In genomic region chr5:139977476-139977875, GRCm38 (mm10) we compare ENCODE assay signal across 32 mouse cellular contexts.
"Had no signal": no experiment of that assay in that cellular context is flagged by ENCODE, and none has a peak within 500 bp of the region (broad histone marks: within the 10 kb centered on the region; RNA-seq: fewer than 3 reads in every experiment).

No protein-coding gene starts in this region.

- DNase-seq: left cerebral cortex, postnatal 4 days; liver; liver, embryonic 13.5 days; liver, postnatal 0 days; lung, adult 2 months; lung, embryonic 14.5 days; lung, postnatal 10 days; lung, postnatal 14 days; lung, postnatal 36 days; lung, postnatal 4 days; midbrain, embryonic 14.5 days had no signal

- ATAC-seq: liver, embryonic 12.5 days; liver, postnatal 0 days; lung, postnatal 0 days; midbrain, embryonic 13.5 days; midbrain, embryonic 15.5 days; midbrain, embryonic 16.5 days had no signal

- H3K27ac ChIP-seq: left cerebral cortex, adult 2 months; limb, embryonic 10.5 days; limb, embryonic 12.5 days; limb, embryonic 13.5 days; limb, embryonic 15.5 days; liver, embryonic 12.5 days; liver, embryonic 13.5 days; liver, embryonic 14.5 days; liver, embryonic 15.5 days; lung, embryonic 15.5 days; macrophage; midbrain, embryonic 10.5 days; midbrain, embryonic 12.5 days; midbrain, embryonic 13.5 days; midbrain, embryonic 15.5 days; neural tube, embryonic 12.5 days; neural tube, embryonic 13.5 days had no signal

- H3K27me3 ChIP-seq: midbrain, embryonic 15.5 days; neural tube, embryonic 12.5 days; neural tube, embryonic 13.5 days had no signal

- H3K36me3 ChIP-seq: limb, embryonic 10.5 days; limb, embryonic 12.5 days; limb, embryonic 13.5 days; limb, embryonic 15.5 days; liver, embryonic 12.5 days; liver, embryonic 13.5 days; liver, embryonic 15.5 days; lung, embryonic 15.5 days; midbrain, embryonic 10.5 days; midbrain, embryonic 12.5 days; midbrain, embryonic 13.5 days; midbrain, embryonic 15.5 days; neural tube, embryonic 13.5 days had no signal

- H3K4me1 ChIP-seq: limb, embryonic 12.5 days; limb, embryonic 13.5 days; limb, embryonic 15.5 days; liver, embryonic 12.5 days; liver, embryonic 13.5 days; liver, embryonic 15.5 days; lung, embryonic 15.5 days; megakaryocyte, embryonic 14.5 days had no signal

- H3K9me3 ChIP-seq: limb, embryonic 10.5 days; limb, embryonic 12.5 days; limb, embryonic 13.5 days; limb, embryonic 15.5 days; liver, embryonic 12.5 days; liver, embryonic 13.5 days; liver, embryonic 15.5 days; lung, embryonic 15.5 days; midbrain, embryonic 10.5 days; midbrain, embryonic 12.5 days; midbrain, embryonic 13.5 days; midbrain, embryonic 15.5 days; neural tube, embryonic 12.5 days; neural tube, embryonic 13.5 days had no signal

- H3K4me3 ChIP-seq: left cerebral cortex, adult 2 months; limb, embryonic 10.5 days; limb, embryonic 12.5 days; limb, embryonic 13.5 days; limb, embryonic 15.5 days; liver, embryonic 12.5 days; liver, embryonic 13.5 days; liver, embryonic 15.5 days; lung, embryonic 15.5 days; megakaryocyte, embryonic 14.5 days; midbrain, embryonic 10.5 days; midbrain, embryonic 12.5 days; midbrain, embryonic 13.5 days; midbrain, embryonic 15.5 days; myocyte; neural tube, embryonic 12.5 days; neural tube, embryonic 13.5 days had no signal

- H3K4me2 ChIP-seq: limb, embryonic 12.5 days; limb, embryonic 13.5 days; limb, embryonic 15.5 days; liver, embryonic 11.5 days; liver, embryonic 12.5 days; liver, embryonic 13.5 days; liver, embryonic 15.5 days; lung, embryonic 14.5 days; lung, embryonic 15.5 days; midbrain, embryonic 12.5 days; midbrain, embryonic 13.5 days; midbrain, embryonic 15.5 days; neural tube, embryonic 12.5 days; neural tube, embryonic 13.5 days had no signal

- H3K9ac ChIP-seq: limb, embryonic 12.5 days; limb, embryonic 13.5 days; limb, embryonic 15.5 days; liver, embryonic 12.5 days; liver, embryonic 13.5 days; liver, embryonic 14.5 days; liver, embryonic 15.5 days; liver, postnatal 0 days; lung, embryonic 14.5 days; lung, embryonic 15.5 days; midbrain, embryonic 12.5 days; midbrain, embryonic 13.5 days; midbrain, embryonic 15.5 days; neural tube, embryonic 12.5 days; neural tube, embryonic 13.5 days had no signal
